In genomic region chr17:78269311-78269710, GRCm38 (mm10) we compare ENCODE assay signal across 24 mouse cellular contexts.
"Had no signal": no experiment of that assay in that cellular context is flagged by ENCODE, and none has a peak within 500 bp of the region (broad histone marks: within the 10 kb centered on the region; RNA-seq: fewer than 3 reads in every experiment).

No protein-coding gene starts in this region.

- DNase-seq: gastrocnemius, postnatal 10 days; gastrocnemius, postnatal 25 days; heart, adult 18-20 months; heart, postnatal 10 days; heart, postnatal 36 days; kidney, adult 11 months; kidney, adult 2 months; kidney, adult 9 months; kidney, postnatal 14 days; kidney, postnatal 36 days; layer of hippocampus, postnatal 36 days; left cerebral cortex, postnatal 4 days had no signal

- H3K27ac ChIP-seq: heart, embryonic 10.5 days; hindbrain, embryonic 13.5 days; hindbrain, embryonic 15.5 days; hindbrain, postnatal 0 days; kidney, embryonic 15.5 days; kidney, postnatal 0 days; limb, embryonic 13.5 days; limb, embryonic 15.5 days; liver, embryonic 14.5 days had no signal

- ATAC-seq: hindbrain, postnatal 0 days; intestine, embryonic 16.5 days had no signal

- H3K4me2 ChIP-seq: heart, embryonic 12.5 days; hindbrain, embryonic 13.5 days; hindbrain, embryonic 15.5 days; kidney, embryonic 15.5 days; limb, embryonic 13.5 days; limb, embryonic 15.5 days; liver, embryonic 11.5 days had no signal

- H3K9ac ChIP-seq: heart, embryonic 12.5 days; hindbrain, embryonic 13.5 days; hindbrain, embryonic 15.5 days; kidney, embryonic 15.5 days; limb, embryonic 13.5 days; limb, embryonic 15.5 days; liver, embryonic 14.5 days had no signal

- H3K9me3 ChIP-seq: heart, embryonic 10.5 days; heart, embryonic 12.5 days; hindbrain, embryonic 13.5 days; hindbrain, embryonic 15.5 days; kidney, embryonic 15.5 days; limb, embryonic 13.5 days; limb, embryonic 15.5 days had no signal

- H3K27me3 ChIP-seq: heart, embryonic 12.5 days; hindbrain, embryonic 13.5 days; hindbrain, embryonic 15.5 days; kidney, embryonic 15.5 days; limb, embryonic 13.5 days; limb, embryonic 15.5 days had no signal

- H3K36me3 ChIP-seq: heart, embryonic 10.5 days; heart, embryonic 12.5 days; hindbrain, embryonic 13.5 days; hindbrain, embryonic 15.5 days; kidney, embryonic 15.5 days; limb, embryonic 13.5 days had no signal

- H3K4me3 ChIP-seq: heart, embryonic 10.5 days; heart, embryonic 12.5 days; hindbrain, embryonic 13.5 days; hindbrain, embryonic 15.5 days; kidney, embryonic 15.5 days; limb, embryonic 13.5 days; limb, embryonic 15.5 days had no signal
